9 mouse cellular contexts compared by ENCODE assay signal in the genomic region with DNA sequence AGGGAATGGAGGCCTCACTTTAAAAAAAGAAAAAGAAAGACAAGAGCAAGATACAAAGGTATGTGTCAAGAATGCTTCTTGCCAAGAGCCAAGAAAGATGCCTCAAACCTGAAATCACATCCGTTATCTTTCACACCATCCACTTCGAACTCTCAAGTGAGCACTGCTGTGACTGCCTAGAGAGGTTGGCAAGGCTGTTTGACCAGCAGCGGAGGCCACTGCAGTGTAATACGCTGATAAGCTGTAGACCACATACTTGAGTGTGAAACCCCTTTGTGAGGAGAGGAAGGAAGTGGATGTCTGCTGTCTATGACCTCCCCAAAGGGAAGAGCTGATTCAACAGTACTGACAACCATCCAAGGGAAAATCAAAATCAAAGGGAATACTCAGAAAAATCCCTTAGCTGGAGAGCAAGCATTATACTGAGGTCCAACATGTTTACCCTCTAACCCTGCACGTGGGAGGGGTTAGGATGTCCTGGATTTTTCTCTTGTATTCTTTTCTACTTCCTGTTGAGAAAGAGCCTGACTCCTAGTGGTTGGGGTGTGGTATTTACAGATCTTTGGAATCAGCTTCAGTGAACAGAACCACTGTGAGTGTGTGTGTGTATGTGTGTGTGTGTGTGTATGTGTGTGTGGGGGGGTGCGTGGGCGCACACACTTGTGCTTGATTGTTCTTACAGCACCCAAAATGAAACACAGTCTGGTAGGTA.
A peak's percentile ranks its signal among the peaks of the same experiment; 100 is the strongest.
DNase-seq lines count a peak whose midpoint lies in the region; ATAC-seq and TF ChIP-seq lines count a peak whose summit lies in the region.
"Had no signal": no experiment of that assay in that cellular context is flagged by ENCODE, and none has a peak within 500 bp of the region (broad histone marks: within the 10 kb centered on the region; RNA-seq: fewer than 3 reads in every experiment).

No protein-coding gene starts in this region.

- WGBS in intestine, postnatal 0 days = 69% methylated on average over 7 of the region's 7 CpGs
- WGBS in intestine, embryonic 15.5 days = 81% methylated on average over 7 of the region's 7 CpGs
- WGBS in neural tube, embryonic 15.5 days = 87% methylated on average over 7 of the region's 7 CpGs

- peak; percentile 61 for TF ChIP-seq CTCF in intestine, postnatal 0 days (IDR thresholded peaks at IDR 0.05; ENCODE audit: low read depth)
- TF ChIP-seq CTCF in CH12.LX (conservative IDR thresholded peaks at IDR 0.05 in 1 of 2, IDR thresholded peaks at IDR 0.05 in 1 of 2; ENCODE audit: low read depth in 2 of 2, low read length in 2 of 2) = peak; percentile 16 to 64; a peak in 2 of 4 replicates

- DNase-seq in CH12.LX (ENCODE audit: extremely low read depth) (peak; percentile 30), adipocyte (ENCODE audit: low spot score) (peak; percentile 18)
- peak; percentile 35 for DNase-seq in lung, postnatal 10 days
- no peak for DNase-seq in adrenal gland, postnatal 10 days
- DNase-seq in ovary, adult 18-20 months (ENCODE audit: low spot score) = no peak
- DNase-seq: right cerebral cortex, postnatal 4 days had no signal

- no peak for TF ChIP-seq EP300 in CH12.LX (IDR thresholded peaks at IDR 0.05; ENCODE audit: low read length)

- no peaks in the 10 kb centered on the region for H3K9me3 ChIP-seq in intestine, postnatal 0 days (ENCODE audit: control insufficient read depth)
- no peaks in the 10 kb centered on the region for H3K9me3 ChIP-seq in intestine, embryonic 15.5 days
- no peaks in the 10 kb centered on the region for H3K9me3 ChIP-seq in CH12.LX (replicated peaks; ENCODE audit: low read length)
- no peaks in the 10 kb centered on the region for H3K9me3 ChIP-seq in neural tube, embryonic 15.5 days (replicated peaks)

- no peaks in the 10 kb centered on the region for H3K36me3 ChIP-seq in intestine, postnatal 0 days (ENCODE audit: control insufficient read depth, insufficient read depth)
- H3K36me3 ChIP-seq in intestine, embryonic 15.5 days = no peaks in the 10 kb centered on the region
- H3K36me3 ChIP-seq in CH12.LX (replicated peaks in 1 of 2; ENCODE audit: control insufficient read depth in 1 of 2, insufficient read depth in 1 of 2, low read length in 1 of 2) = no peaks in the 10 kb centered on the region
- H3K36me3 ChIP-seq in neural tube, embryonic 15.5 days = no peaks in the 10 kb centered on the region

- in situ Hi-C loops in CH12.LX (cut with MboI; ENCODE audit: low pct_ligation_motif_present, low pct_unique_long_range_greater_than_20kb, low sequenced_read_pairs) = no loop called here

- no peaks in the 10 kb centered on the region for H3K4me1 ChIP-seq in intestine, postnatal 0 days (replicated peaks; ENCODE audit: control insufficient read depth, insufficient read depth, low read length)
- H3K4me1 ChIP-seq in intestine, embryonic 15.5 days (replicated peaks) = 0 out of 2 replicates have a peak, but pooled peaks cover 4% of the 10 kb centered on the region
- H3K4me1 ChIP-seq in CH12.LX (ENCODE audit: control insufficient read depth in 1 of 2, insufficient read depth in 2 of 2) = peaks cover 3 to 4% of the 10 kb centered on the region in 2 experiments; a peak in 2 of 4 replicates
- peaks cover 16% of the 10 kb centered on the region for H3K4me1 ChIP-seq in neural tube, embryonic 15.5 days

- no peaks in the 10 kb centered on the region for H3K27me3 ChIP-seq in intestine, postnatal 0 days (replicated peaks; ENCODE audit: control insufficient read depth, insufficient read depth, low read length)
- H3K27me3 ChIP-seq in intestine, embryonic 15.5 days (replicated peaks) = no peaks in the 10 kb centered on the region
- H3K27me3 ChIP-seq in CH12.LX (replicated peaks) = no peaks in the 10 kb centered on the region
- no peaks in the 10 kb centered on the region for H3K27me3 ChIP-seq in neural tube, embryonic 15.5 days (replicated peaks)

- H3K27ac ChIP-seq in intestine, postnatal 0 days (ENCODE audit: low read depth, low read length) = no peak overlapping the region
- H3K27ac ChIP-seq in intestine, embryonic 15.5 days = no peak overlapping the region
- no peak overlapping the region for H3K27ac ChIP-seq in CH12.LX (ENCODE audit: insufficient read depth, low read depth)
- no peak overlapping the region for H3K27ac ChIP-seq in neural tube, embryonic 15.5 days (replicated peaks)

- peak; percentile 42 for TF ChIP-seq RAD21 in CH12.LX (IDR thresholded peaks at IDR 0.05; ENCODE audit: low read depth, low read length)

- no peak overlapping the region for H3K9ac ChIP-seq in intestine, postnatal 0 days (ENCODE audit: low read depth, low read length)
- no peak overlapping the region for H3K9ac ChIP-seq in intestine, embryonic 15.5 days
- no peak overlapping the region for H3K9ac ChIP-seq in CH12.LX (ENCODE audit: insufficient read depth, low read depth)
- H3K9ac ChIP-seq in neural tube, embryonic 15.5 days (replicated peaks) = no peak overlapping the region

- dilution Hi-C loops in CH12.LX (cut with MboI; ENCODE audit: extremely low pct_ligation_motif_present, extremely low pct_unique_long_range_greater_than_20kb, low sequenced_read_pairs) = no loop called here

- no peak for TF ChIP-seq POLR2A in CH12.LX (IDR thresholded peaks at IDR 0.05; ENCODE audit: low read depth, low read length)

- no peak for ATAC-seq in intestine, postnatal 0 days
- ATAC-seq in intestine, embryonic 15.5 days = no peak
- ATAC-seq in neural tube, embryonic 15.5 days (ENCODE audit: low FRiP score) = no peak

- no peak overlapping the region for H3K4me3 ChIP-seq in intestine, postnatal 0 days (ENCODE audit: low read depth, low read length)
- H3K4me3 ChIP-seq in intestine, embryonic 15.5 days (replicated peaks) = no peak overlapping the region
- no peak overlapping the region for H3K4me3 ChIP-seq in CH12.LX (replicated peaks in 1 of 3; ENCODE audit: low read depth in 2 of 3, low read length in 2 of 3, poor library complexity in 1 of 3)
- no peak overlapping the region for H3K4me3 ChIP-seq in neural tube, embryonic 15.5 days (replicated peaks)

- no peak overlapping the region for H3K4me2 ChIP-seq in intestine, postnatal 0 days (replicated peaks; ENCODE audit: low read depth)
- no peak overlapping the region for H3K4me2 ChIP-seq in intestine, embryonic 15.5 days (replicated peaks)
- no peak overlapping the region for H3K4me2 ChIP-seq in CH12.LX (ENCODE audit: insufficient read depth, low read depth, poor library complexity, severe bottlenecking)
- H3K4me2 ChIP-seq in neural tube, embryonic 15.5 days = no peak overlapping the region

- no peaks in the 10 kb centered on the region for H3K79me2 ChIP-seq in CH12.LX (replicated peaks; ENCODE audit: control insufficient read depth, extremely low read depth, insufficient read depth, poor library complexity, severe bottlenecking)

TF ChIP-seq in CH12.LX, 34 proteins besides CTCF, POLR2A, EP300 and RAD21:
- TF ChIP-seq MYC (IDR thresholded peaks at IDR 0.05; ENCODE audit: low read depth, low read length) (peak; percentile 32; the same call in 1 of the 2 replicates), MAX (IDR thresholded peaks at IDR 0.05; ENCODE audit: low read length) (peak; percentile 53; the same call in 1 of the 2 replicates), ELF1 (IDR thresholded peaks at IDR 0.05; ENCODE audit: low read depth, low read length) (peak; percentile 59; the same call in 1 of the 2 replicates), SMC3 (IDR thresholded peaks at IDR 0.05; ENCODE audit: low read depth, low read length) (peak; percentile 48), USF2 (conservative IDR thresholded peaks at IDR 0.05; ENCODE audit: low read depth, low read length) (no peak), IRF4 (IDR thresholded peaks at IDR 0.05; ENCODE audit: low read depth, low read length) (no peak)
TF ChIP-seq in CH12.LX: peak in this region for 4.

Comparison
In these comparisons a context has a peak if more than half of its experiments do, and no peak if none do; other contexts are left out.
1. DNase-seq: peak in CH12.LX (single experiment), adipocyte (single experiment) and lung, postnatal 10 days (single experiment); none in adrenal gland, postnatal 10 days (single experiment) and ovary, adult 18-20 months (single experiment).